Mouse (Mus musculus) monocyte, adult 2 months (primary cell): Measurements from ENCODE around the gene Uckl1.

Experiments used
- DNase-seq, 2 experiments: peaks; one replicate each; pipeline ENCODE4 v3.0.0; 2022; ENCODE audit warnings: low spot score in 2 of 2, low read depth in 1 of 2

The Uckl1 gene

DNA sequence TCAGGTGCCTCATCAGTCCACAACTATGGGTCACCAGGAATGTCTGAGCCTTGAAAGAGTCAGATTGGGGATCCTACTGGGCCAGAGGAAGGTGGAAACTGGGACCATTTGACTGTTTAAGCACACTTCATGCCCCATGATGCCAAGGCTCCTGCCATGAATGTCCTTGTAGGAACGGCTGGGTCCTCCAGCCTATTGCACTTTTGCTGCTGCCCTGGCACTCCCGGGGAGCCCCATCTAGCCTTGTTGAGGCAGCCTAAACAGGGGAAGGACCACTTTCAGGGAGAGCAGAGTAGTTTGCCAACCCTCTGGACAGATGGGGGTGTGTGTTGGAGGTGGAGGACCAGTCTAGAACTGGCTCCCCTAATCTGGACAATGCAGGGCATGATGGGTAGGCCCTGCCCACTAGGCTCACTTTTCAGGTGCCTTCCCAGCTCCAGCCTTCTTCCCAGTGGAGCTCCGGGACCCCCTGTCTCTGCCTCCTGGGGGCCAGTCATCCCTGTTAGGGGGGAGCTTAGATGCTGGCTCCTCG is at the start of gene Uckl1:
TSS of gene Uckl1 (minus strand) at position 482 of the 532 bp plus-strand sequence.
- DNase-seq: no peak

GRCm38 (mm10) chr2:181632624-181633023 is 47.9 kb upstream of the Uckl1 start:
- DNase-seq: no peak

DNA sequence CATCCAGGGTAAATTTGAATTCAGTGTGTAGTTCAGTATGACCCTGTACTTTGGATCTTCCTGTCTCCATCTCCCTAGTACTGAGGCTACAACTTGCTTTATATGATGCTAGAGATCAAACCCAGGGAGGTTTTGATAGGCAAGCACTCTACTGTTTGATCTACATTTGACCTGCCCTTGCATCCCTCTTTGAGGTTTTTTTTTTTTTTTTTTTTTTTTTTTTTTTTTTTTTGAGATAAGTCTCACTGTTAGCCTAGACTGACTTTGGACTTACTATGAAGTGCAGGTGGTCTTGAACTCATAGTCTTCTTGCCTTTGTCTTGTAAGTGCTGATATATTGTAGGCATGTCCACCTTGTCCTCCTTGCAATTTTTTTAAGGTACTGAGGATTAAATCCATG is 43.8 kb upstream of the Uckl1 start:
- no peak for DNase-seq

DNA sequence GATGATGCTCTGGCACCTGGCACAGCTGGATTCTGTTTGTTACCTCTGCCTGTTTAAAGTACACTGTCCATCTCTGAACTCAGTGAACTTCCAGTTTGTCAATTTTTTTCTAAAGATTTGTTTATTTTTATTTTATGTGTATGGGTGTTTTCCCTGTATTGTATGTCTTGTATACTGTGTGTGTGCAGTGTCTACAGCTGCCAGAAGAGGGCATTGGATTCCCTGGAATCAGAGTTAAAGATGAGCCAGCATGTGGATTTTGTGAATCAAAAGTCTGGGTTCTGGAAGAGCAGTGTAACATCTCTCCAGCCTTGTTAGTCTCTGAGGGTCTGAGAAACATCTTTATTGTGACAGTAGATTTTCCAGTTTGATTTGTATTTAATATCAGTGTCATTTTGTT is 38.7 kb upstream of the Uckl1 start:
- no peak for DNase-seq

GRCm38 (mm10) chr2:181618761-181619495 is 34.2 kb upstream of the Uckl1 start:
- DNase-seq: no peak

DNA sequence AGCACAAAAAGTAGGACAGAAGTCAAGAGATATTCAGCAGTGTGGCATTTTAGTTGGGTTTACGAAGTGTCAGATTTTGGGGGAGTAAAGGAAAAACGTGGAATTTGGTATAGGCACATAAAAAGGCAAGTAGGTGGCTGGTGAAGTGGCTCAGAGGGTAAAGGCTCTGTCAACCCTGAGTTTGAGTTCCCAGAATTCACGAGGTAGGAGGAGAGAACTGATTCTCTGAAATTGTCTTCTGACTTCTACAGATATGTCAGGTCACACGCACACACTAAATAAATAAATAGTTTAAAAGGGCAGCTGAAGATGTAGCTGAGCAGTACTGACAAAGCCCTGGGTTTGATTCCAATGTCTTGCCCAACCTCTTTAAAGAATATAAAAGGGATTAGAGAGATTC is 17.7 kb upstream of the Uckl1 start:
- no peak for DNase-seq

DNA sequence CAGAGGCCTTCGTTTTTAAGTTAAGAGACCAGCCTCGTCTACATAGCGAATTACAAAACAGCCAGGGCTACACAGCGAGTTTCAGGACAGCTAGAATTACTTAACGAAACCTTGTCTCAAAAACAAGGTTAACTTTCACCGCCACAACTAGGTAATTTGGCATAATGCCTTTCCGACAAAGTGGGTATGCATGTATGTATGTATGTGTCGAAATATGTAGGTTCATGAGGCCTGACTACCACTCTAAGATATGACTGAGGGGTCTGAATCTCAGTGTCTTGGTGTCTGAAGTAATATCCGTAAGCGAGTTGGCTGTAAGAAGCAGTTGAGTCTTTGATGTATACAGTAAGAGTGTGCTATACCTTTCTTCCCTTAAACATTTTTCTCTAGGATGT is 17.1 kb upstream of the Uckl1 start:
- no peak for DNase-seq

GRCm38 (mm10) chr2:181600828-181601750 is 16.4 kb upstream of the Uckl1 start:
- DNase-seq: peak; percentile 89 to 95

- no peak for DNase-seq
Observed at GRCm38 (mm10) chr2:181600226-181600758, 15.6 kb upstream of the Uckl1 start.

GRCm38 (mm10) chr2:181598454-181599351 is 14.0 kb upstream of the Uckl1 start, which contains the start of gene Samd10:
TSS of gene Samd10 (minus strand) at chr2:181599212.
- DNase-seq: no peak

DNA sequence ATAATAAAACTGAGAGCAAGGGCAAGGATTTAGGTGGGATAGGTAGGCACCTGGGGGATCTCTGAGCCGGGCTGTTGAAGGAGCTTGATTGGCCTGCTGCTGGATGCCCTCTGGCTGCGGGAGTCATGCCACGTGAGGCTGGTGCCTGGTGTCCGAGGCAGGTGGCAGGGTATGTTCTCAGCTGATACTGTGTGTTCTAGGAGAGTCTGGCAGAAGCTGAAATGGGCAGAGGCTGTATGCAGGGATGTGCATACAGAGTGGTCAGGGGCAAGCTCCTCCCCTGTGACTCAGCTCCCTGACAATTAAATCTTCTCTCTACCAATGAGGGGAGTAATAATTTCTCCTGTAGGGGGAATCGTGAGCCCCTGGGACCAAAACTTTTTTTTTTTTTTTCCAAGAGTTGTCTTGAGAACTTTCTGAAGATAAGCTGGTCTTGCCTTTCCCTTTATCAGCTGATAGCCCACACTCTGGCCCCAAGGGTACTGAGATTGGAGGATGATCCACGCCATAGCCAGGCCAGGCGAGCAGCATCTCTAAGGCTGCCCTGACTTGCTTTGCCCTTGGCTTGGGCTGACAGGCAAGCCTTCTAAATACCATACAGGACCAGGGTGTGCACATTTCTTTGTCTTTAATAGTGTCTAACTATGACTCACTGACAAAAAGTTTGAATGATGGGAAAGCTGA is 12.8 kb upstream of the Uckl1 start:
- no peak for DNase-seq

DNA sequence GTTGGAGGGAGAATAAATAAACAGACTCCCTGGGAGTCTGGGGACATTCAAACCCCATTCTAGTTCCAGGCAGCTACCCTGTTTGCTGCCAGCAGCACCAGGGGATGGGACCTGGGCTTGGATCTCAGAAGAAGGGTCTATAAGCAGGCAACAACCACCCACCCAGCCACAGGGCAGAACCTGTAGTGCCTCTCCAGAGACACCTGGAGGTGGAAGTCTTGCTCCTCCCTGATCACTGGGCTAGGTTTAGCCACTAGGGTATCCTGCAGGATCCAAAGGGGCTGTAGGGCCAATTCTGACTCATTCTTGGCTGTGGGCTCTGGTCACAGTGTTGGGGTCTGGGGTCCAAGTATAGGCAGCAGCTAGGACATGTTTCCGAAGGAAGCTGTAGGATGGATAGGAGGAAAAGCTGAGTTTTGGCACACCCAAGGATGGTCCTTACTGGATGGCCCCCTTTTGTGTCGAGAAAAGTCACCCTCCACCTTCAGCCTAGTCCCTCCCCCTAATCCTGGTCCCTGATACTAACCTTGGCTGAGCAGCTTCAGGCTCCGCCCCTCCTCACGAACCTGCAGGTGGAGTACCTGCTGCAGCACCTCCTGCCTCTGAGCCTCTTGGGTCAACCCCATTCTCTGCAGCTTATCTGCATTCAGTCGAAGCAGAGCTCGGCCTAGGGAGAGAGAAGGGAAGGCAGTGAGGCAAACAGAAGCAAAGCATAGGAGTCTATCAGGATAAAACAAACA is 11.7 kb upstream of the Uckl1 start:
- DNase-seq: no peak

DNA sequence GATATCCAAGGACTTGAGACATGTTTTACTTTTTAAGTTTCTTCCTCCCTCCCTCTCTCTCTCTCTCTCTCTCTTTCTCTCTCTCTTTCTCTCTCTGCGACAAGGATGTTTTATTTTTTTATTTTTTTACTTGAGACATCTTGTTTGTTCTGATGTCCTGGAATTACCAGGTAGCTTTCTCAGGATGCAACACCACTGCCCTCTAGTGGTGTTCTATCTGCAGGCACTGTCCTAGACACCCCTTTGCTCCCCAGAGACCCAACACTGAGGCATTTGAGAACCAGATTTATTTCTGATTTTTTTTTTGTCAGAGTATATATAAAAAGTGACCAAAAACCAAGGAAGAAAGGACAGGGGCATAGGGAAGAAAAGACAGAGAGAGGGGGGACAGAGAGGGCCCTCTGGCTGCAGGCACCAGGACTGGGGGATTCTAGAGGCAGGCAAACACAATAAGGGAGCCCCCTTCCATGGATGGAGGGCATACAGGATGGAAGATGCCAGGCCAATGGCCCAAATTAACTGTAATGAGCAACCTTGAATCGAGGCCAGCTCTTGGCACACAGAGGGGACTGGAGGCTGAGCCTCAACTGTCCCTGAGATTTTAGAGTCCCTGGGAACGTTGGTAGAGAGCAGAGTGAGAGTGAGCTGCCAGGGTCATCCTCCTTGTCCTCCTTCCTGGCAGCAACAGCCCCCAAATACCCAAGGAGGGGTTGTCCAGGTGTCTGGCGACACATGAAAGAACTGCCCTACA is 10.4 kb upstream of the Uckl1 start:
- DNase-seq: no peak

GRCm38 (mm10) chr2:181593937-181594336 is 9.2 kb upstream of the Uckl1 start:
- no peak for DNase-seq

DNA sequence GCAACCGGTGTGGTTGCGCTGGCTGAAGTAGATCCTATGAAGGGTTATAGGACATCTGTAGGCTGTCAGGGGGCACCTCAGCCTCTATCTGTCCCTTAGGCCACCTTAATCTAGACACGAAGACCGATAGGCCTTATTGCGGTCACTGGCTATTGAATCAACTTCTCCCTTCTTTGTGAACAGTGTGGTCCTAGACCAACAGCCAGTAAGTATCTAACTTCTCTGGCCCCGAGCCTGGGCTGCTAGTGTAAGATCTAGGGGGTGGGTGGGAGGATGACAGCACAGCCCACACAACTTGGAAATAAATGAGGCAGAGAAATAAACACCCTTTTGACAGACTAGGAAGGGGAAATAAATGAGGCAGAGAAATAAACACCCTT is 8.3 kb upstream of the Uckl1 start:
- no peak for DNase-seq

GRCm38 (mm10) chr2:181592231-181593041 is 7.7 kb upstream of the Uckl1 start, which contains the start of gene Zfp512b:
TSS of gene Zfp512b (minus strand) at chr2:181592803.
- DNase-seq: peak in 1 of 2 experiments; percentile 14

DNA sequence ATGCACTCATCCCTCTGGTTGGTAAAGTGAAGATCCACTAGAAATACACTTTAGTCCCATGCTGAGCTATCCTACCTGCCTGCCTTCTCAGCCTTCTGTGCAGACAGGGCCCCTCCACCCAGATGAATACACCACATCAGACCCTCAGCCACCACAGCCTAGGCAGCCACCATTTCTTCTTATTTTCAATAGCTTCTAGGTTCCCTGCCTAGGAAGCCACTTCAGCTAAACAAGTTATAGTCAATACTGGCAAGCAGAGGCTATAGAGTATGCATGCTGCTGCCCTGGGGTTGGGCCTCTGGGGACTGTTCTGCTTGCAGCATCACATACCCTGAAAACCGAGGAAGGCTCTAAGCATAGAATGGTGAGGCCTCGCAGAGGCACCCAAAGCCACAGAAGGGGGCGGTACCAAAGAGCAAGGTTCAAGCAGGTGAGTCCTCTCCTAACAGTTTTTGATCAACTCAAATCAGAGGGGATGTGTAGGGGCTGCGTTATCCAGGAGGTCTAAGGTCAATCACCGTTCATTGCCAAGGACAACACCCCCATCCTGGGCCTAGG is 6.9 kb upstream of the Uckl1 start, which contains the start of gene Prpf6:
TSS of gene Prpf6 (plus strand) at position 341 of the 558 bp plus-strand sequence.
- no peak for DNase-seq
